Mouse (Mus musculus): Measurements from ENCODE around the gene Rdh13. TPM values are rescaled to one million over a fixed set of nuclear protein-coding genes. Genes with fewer than 3 reads are reported as not detected.

Rdh13 gene
- polyA plus RNA-seq (2015; fragmentation: Nextera tagmentation; extraction: Ambion mirVana), result 37.6 and 43.6 TPM in 2 replicates

GRCm38 (mm10) chr7:4445216-4445791 lies at the start of gene Rdh13:
Gene Rdh13 (minus strand): TSS chr7:4445649.
- Histone ChIP-seq H3K27me3 (replicated peaks; ENCODE audit: control insufficient read depth, insufficient read depth, low read length) (no peaks in the 10 kb centered on the region), H3K4me2 (ENCODE audit: low read length) (peak within 1 kb of the TSS; percentile 62), H3K27ac (ENCODE audit: low read length) (peak within 1 kb of the TSS; percentile 55), H3K9ac (replicated peaks; ENCODE audit: low read depth, low read length) (peak within 1 kb of the TSS; percentile 82), H3K9me3 (ENCODE audit: control insufficient read depth, low read length) (no peaks in the 10 kb centered on the region), H3K4me3 (replicated peaks; ENCODE audit: low read length) (peak within 1 kb of the TSS; percentile 80), H3K4me1 (replicated peaks; ENCODE audit: control insufficient read depth, insufficient read depth, low read length) (peaks cover 8% of the 10 kb centered on the region), H3K36me3 (ENCODE audit: control insufficient read depth, insufficient read depth) (peaks cover 16% of the 10 kb centered on the region)
- under 1% methylated on average over 35 of the region's 35 CpGs for WGBS
- ATAC-seq, result peak; percentile 95

- Histone ChIP-seq H3K9ac (replicated peaks; ENCODE audit: low read depth, low read length) (no peak overlapping the region), H3K4me1 (replicated peaks; ENCODE audit: control insufficient read depth, insufficient read depth, low read length) (peaks cover 13% of the 10 kb centered on the region), H3K4me2 (ENCODE audit: low read length) (no peak overlapping the region), H3K36me3 (ENCODE audit: control insufficient read depth, insufficient read depth) (peaks cover 20% of the 10 kb centered on the region), H3K27ac (ENCODE audit: low read length) (no peak overlapping the region), H3K27me3 (replicated peaks; ENCODE audit: control insufficient read depth, insufficient read depth, low read length) (no peaks in the 10 kb centered on the region), H3K9me3 (ENCODE audit: control insufficient read depth, low read length) (no peaks in the 10 kb centered on the region), H3K4me3 (replicated peaks; ENCODE audit: low read length) (no peak overlapping the region)
- ATAC-seq, result no peak
- WGBS, result 83% methylated on average over 1 of the region's 1 CpGs
Observed at GRCm38 (mm10) chr7:4493991-4494390, 48.5 kb upstream of the Rdh13 start.

- Histone ChIP-seq H3K27me3 (replicated peaks; ENCODE audit: control insufficient read depth, insufficient read depth, low read length) (no peaks in the 10 kb centered on the region), H3K36me3 (ENCODE audit: control insufficient read depth, insufficient read depth) (peaks cover 20% of the 10 kb centered on the region), H3K9me3 (ENCODE audit: control insufficient read depth, low read length) (no peaks in the 10 kb centered on the region), H3K9ac (replicated peaks; ENCODE audit: low read depth, low read length) (no peak overlapping the region), H3K4me3 (replicated peaks; ENCODE audit: low read length) (no peak overlapping the region), H3K4me1 (replicated peaks; ENCODE audit: control insufficient read depth, insufficient read depth, low read length) (no peaks in the 10 kb centered on the region), H3K27ac (ENCODE audit: low read length) (no peak overlapping the region), H3K4me2 (ENCODE audit: low read length) (no peak overlapping the region)
- 91% methylated on average over 13 of the region's 13 CpGs for WGBS
- ATAC-seq, result no peak
Observed at GRCm38 (mm10) chr7:4492284-4493224, 47.1 kb upstream of the Rdh13 start.

GRCm38 (mm10) chr7:4491308-4491707 lies 45.9 kb upstream of the Rdh13 start:
- 90% methylated on average over 6 of the region's 6 CpGs for WGBS
- no peak overlapping the region for H3K4me3 ChIP-seq (replicated peaks; ENCODE audit: low read length)
- no peak overlapping the region for H3K9ac ChIP-seq (replicated peaks; ENCODE audit: low read depth, low read length)
- H3K27ac ChIP-seq (ENCODE audit: low read length), result no peak overlapping the region
- H3K36me3 ChIP-seq (ENCODE audit: control insufficient read depth, insufficient read depth), result peaks cover 16% of the 10 kb centered on the region
- ATAC-seq, result no peak
- no peaks in the 10 kb centered on the region for H3K4me1 ChIP-seq (replicated peaks; ENCODE audit: control insufficient read depth, insufficient read depth, low read length)
- H3K9me3 ChIP-seq (ENCODE audit: control insufficient read depth, low read length), result no peaks in the 10 kb centered on the region
- no peaks in the 10 kb centered on the region for H3K27me3 ChIP-seq (replicated peaks; ENCODE audit: control insufficient read depth, insufficient read depth, low read length)
- no peak overlapping the region for H3K4me2 ChIP-seq (ENCODE audit: low read length)

- H3K4me1 ChIP-seq (replicated peaks; ENCODE audit: control insufficient read depth, insufficient read depth, low read length), result peaks cover 10% of the 10 kb centered on the region
- peaks cover 22% of the 10 kb centered on the region for H3K36me3 ChIP-seq (ENCODE audit: control insufficient read depth, insufficient read depth)
- no peak overlapping the region for H3K27ac ChIP-seq (ENCODE audit: low read length)
- no peak overlapping the region for H3K4me3 ChIP-seq (replicated peaks; ENCODE audit: low read length)
- H3K9me3 ChIP-seq (ENCODE audit: control insufficient read depth, low read length), result no peaks in the 10 kb centered on the region
- no peak overlapping the region for H3K9ac ChIP-seq (replicated peaks; ENCODE audit: low read depth, low read length)
- ATAC-seq, result no peak
- WGBS, result 92% methylated on average over 12 of the region's 12 CpGs
- H3K27me3 ChIP-seq (replicated peaks; ENCODE audit: control insufficient read depth, insufficient read depth, low read length), result no peaks in the 10 kb centered on the region
- no peak overlapping the region for H3K4me2 ChIP-seq (ENCODE audit: low read length)
Observed at GRCm38 (mm10) chr7:4482281-4482680, 36.8 kb upstream of the Rdh13 start.

GRCm38 (mm10) chr7:4479674-4480073 lies 34.2 kb upstream of the Rdh13 start:
- no peak overlapping the region for H3K27ac ChIP-seq (ENCODE audit: low read length)
- WGBS, result 23% methylated on average over 6 of the region's 6 CpGs
- H3K9me3 ChIP-seq (ENCODE audit: control insufficient read depth, low read length), result no peaks in the 10 kb centered on the region
- peaks cover 18% of the 10 kb centered on the region for H3K36me3 ChIP-seq (ENCODE audit: control insufficient read depth, insufficient read depth)
- no peak overlapping the region for H3K4me2 ChIP-seq (ENCODE audit: low read length)
- no peak overlapping the region for H3K9ac ChIP-seq (replicated peaks; ENCODE audit: low read depth, low read length)
- no peak for ATAC-seq
- H3K4me1 ChIP-seq (replicated peaks; ENCODE audit: control insufficient read depth, insufficient read depth, low read length), result peaks cover 10% of the 10 kb centered on the region
- H3K27me3 ChIP-seq (replicated peaks; ENCODE audit: control insufficient read depth, insufficient read depth, low read length), result no peaks in the 10 kb centered on the region
- H3K4me3 ChIP-seq (replicated peaks; ENCODE audit: low read length), result no peak overlapping the region

GRCm38 (mm10) chr7:4478796-4479291 lies 33.4 kb upstream of the Rdh13 start:
- Histone ChIP-seq H3K9me3 (ENCODE audit: control insufficient read depth, low read length) (no peaks in the 10 kb centered on the region), H3K27ac (ENCODE audit: low read length) (no peak overlapping the region), H3K4me3 (replicated peaks; ENCODE audit: low read length) (peak overlapping the region; percentile 49), H3K4me1 (replicated peaks; ENCODE audit: control insufficient read depth, insufficient read depth, low read length) (peaks cover 10% of the 10 kb centered on the region), H3K9ac (replicated peaks; ENCODE audit: low read depth, low read length) (peak overlapping the region; percentile 40), H3K27me3 (replicated peaks; ENCODE audit: control insufficient read depth, insufficient read depth, low read length) (no peaks in the 10 kb centered on the region; the same call in 1 of the 2 replicates), H3K4me2 (ENCODE audit: low read length) (peak overlapping the region; percentile 79), H3K36me3 (ENCODE audit: control insufficient read depth, insufficient read depth) (peaks cover 11% of the 10 kb centered on the region)
- ATAC-seq, result no peak
- WGBS, result 2% methylated on average over 16 of the region's 16 CpGs

- Histone ChIP-seq H3K36me3 (ENCODE audit: control insufficient read depth, insufficient read depth) (peaks cover 9% of the 10 kb centered on the region), H3K4me1 (replicated peaks; ENCODE audit: control insufficient read depth, insufficient read depth, low read length) (peaks cover 10% of the 10 kb centered on the region), H3K4me2 (ENCODE audit: low read length) (peak overlapping the region; percentile 79), H3K4me3 (replicated peaks; ENCODE audit: low read length) (peak overlapping the region; percentile 49), H3K9ac (replicated peaks; ENCODE audit: low read depth, low read length) (peak overlapping the region; percentile 49), H3K27ac (ENCODE audit: low read length) (no peak overlapping the region), H3K27me3 (replicated peaks; ENCODE audit: control insufficient read depth, insufficient read depth, low read length) (peaks cover 2% of the 10 kb centered on the region), H3K9me3 (ENCODE audit: control insufficient read depth, low read length) (no peaks in the 10 kb centered on the region)
- WGBS, result under 1% methylated on average over 39 of the region's 39 CpGs
- ATAC-seq, result peak; percentile 96
Observed at GRCm38 (mm10) chr7:4478021-4478795, 32.8 kb upstream of the Rdh13 start.

GRCm38 (mm10) chr7:4473940-4474339 lies 28.5 kb upstream of the Rdh13 start:
- ATAC-seq, result no peak
- WGBS, result 7% methylated on average over 19 of the region's 19 CpGs
- H3K27me3 ChIP-seq (replicated peaks; ENCODE audit: control insufficient read depth, insufficient read depth, low read length), result peaks cover 21% of the 10 kb centered on the region
- no peak overlapping the region for H3K9ac ChIP-seq (replicated peaks; ENCODE audit: low read depth, low read length)
- H3K4me3 ChIP-seq (replicated peaks; ENCODE audit: low read length), result no peak overlapping the region
- peaks cover 19% of the 10 kb centered on the region for H3K4me1 ChIP-seq (replicated peaks; ENCODE audit: control insufficient read depth, insufficient read depth, low read length)
- H3K4me2 ChIP-seq (ENCODE audit: low read length), result no peak overlapping the region
- H3K27ac ChIP-seq (ENCODE audit: low read length), result no peak overlapping the region
- no peaks in the 10 kb centered on the region for H3K9me3 ChIP-seq (ENCODE audit: control insufficient read depth, low read length)
- no peaks in the 10 kb centered on the region for H3K36me3 ChIP-seq (ENCODE audit: control insufficient read depth, insufficient read depth)
